Mouse (Mus musculus): ENCODE results near the gene Lrrc23. TPM values are rescaled to one million over a fixed set of nuclear protein-coding genes. Genes with fewer than 3 reads are reported as not detected.

Lrrc23 gene
- polyA plus RNA-seq, 1 experiment from 2014 or later: 0.17 TPM

DNA sequence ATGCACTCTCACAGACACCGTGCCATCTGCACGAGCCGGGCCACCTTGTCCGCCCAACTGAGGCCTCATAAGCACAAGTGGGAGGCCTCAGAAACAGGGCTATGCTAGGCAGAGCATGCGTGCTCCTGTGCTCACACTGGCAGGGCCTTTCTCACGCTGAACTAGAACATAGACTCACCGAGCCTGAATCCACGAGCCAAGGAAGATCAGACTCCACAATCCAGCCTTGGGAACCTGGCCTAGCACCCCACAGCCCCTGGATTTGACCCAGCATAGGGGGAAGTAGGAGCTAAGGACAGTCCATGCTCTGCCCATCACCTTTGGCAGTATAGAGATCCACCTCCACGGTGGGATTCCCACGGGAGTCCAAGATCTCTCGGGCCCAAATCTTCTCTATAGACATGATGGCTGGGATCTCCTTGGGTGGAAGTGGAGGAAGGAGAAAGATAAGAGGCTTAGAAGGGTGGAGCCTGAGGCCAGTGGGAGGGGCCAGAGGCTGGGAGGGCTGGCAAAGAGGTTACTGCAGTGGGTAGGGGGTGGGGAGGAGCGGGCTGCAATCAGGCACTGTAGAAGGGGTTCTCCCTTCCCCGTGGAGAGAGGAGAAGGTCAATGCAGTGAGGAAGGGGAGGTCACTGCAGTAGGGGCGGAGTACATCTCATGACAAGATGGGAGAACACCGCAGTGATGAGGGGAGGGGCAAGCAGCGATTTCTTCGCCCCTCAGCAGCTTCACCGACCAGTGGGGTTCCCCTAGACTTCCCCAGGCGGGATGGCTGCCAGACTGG, 11.4 kb downstream of the Lrrc23 start:
- Histone ChIP-seq H3K4me3 (ENCODE audit: low read depth, low read length) (peak overlapping the region; percentile 51), H3K9me3 (ENCODE audit: low read depth, low read length) (no peaks in the 10 kb centered on the region), H3K4me1 (ENCODE audit: insufficient read depth) (0 out of 2 replicates have a peak, but pooled peaks cover 3% of the 10 kb centered on the region), H3K27ac (ENCODE audit: low read depth) (no peak overlapping the region), H3K36me3 (ENCODE audit: insufficient read depth) (no peaks in the 10 kb centered on the region), H3K9ac (no peak overlapping the region), H3K4me2 (peak overlapping the region; percentile 81), H3K27me3 (ENCODE audit: insufficient read depth, low read length) (no peaks in the 10 kb centered on the region)
- 24% methylated on average over 19 of the region's 19 CpGs for WGBS
- TF ChIP-seq CTCF (IDR thresholded peaks at IDR 0.05; ENCODE audit: low read depth): no peak
- DNase-seq (peak; percentile 31), ATAC-seq (ENCODE audit: insufficient read depth) (peak; percentile 28; the same call in 1 of the 2 replicates)

GRCm38 (mm10) chr6:124767536-124767919, 12.0 kb downstream of the Lrrc23 start:
- Histone ChIP-seq H3K4me1 (ENCODE audit: insufficient read depth) (0 out of 2 replicates have a peak, but pooled peaks cover 3% of the 10 kb centered on the region), H3K27ac (ENCODE audit: low read depth) (no peak overlapping the region), H3K27me3 (ENCODE audit: insufficient read depth, low read length) (no peaks in the 10 kb centered on the region), H3K9me3 (ENCODE audit: low read depth, low read length) (no peaks in the 10 kb centered on the region), H3K4me2 (0 out of 2 replicates have a peak overlapping the region, but pooled peaks have one; percentile 81), H3K4me3 (ENCODE audit: low read depth, low read length) (no peak overlapping the region), H3K9ac (no peak overlapping the region), H3K36me3 (ENCODE audit: insufficient read depth) (no peaks in the 10 kb centered on the region)
- WGBS: 48% methylated on average over 4 of the region's 4 CpGs
- ATAC-seq (ENCODE audit: insufficient read depth): no peak
- DNase-seq: no peak
- no peak for TF ChIP-seq CTCF (IDR thresholded peaks at IDR 0.05; ENCODE audit: low read depth)

- no peak for TF ChIP-seq CTCF (IDR thresholded peaks at IDR 0.05; ENCODE audit: low read depth)
- no peak overlapping the region for H3K4me3 ChIP-seq (ENCODE audit: low read depth, low read length)
- no peaks in the 10 kb centered on the region for H3K36me3 ChIP-seq (ENCODE audit: insufficient read depth)
- H3K9ac ChIP-seq: no peak overlapping the region
- H3K4me2 ChIP-seq: no peak overlapping the region
- H3K4me1 ChIP-seq (ENCODE audit: insufficient read depth): 0 out of 2 replicates have a peak, but pooled peaks cover 3% of the 10 kb centered on the region
- no peaks in the 10 kb centered on the region for H3K27me3 ChIP-seq (ENCODE audit: insufficient read depth, low read length)
- ATAC-seq (ENCODE audit: insufficient read depth) (no peak), DNase-seq (no peak)
- no peaks in the 10 kb centered on the region for H3K9me3 ChIP-seq (ENCODE audit: low read depth, low read length)
- H3K27ac ChIP-seq (ENCODE audit: low read depth): no peak overlapping the region
- 84% methylated on average over 7 of the region's 7 CpGs for WGBS
These were observed 13.6 kb downstream of the Lrrc23 start for GRCm38 (mm10) chr6:124765951-124766350.

GRCm38 (mm10) chr6:124759259-124759658, 20.3 kb downstream of the Lrrc23 start:
- Histone ChIP-seq H3K9me3 (ENCODE audit: low read depth, low read length) (no peaks in the 10 kb centered on the region), H3K36me3 (ENCODE audit: insufficient read depth) (no peaks in the 10 kb centered on the region), H3K27me3 (ENCODE audit: insufficient read depth, low read length) (no peaks in the 10 kb centered on the region), H3K4me2 (peak overlapping the region; percentile 78), H3K4me1 (ENCODE audit: insufficient read depth) (peaks cover 21% of the 10 kb centered on the region), H3K27ac (ENCODE audit: low read depth) (peak overlapping the region; percentile 97), H3K4me3 (ENCODE audit: low read depth, low read length) (peak overlapping the region; percentile 78; the same call in 1 of the 2 replicates), H3K9ac (peak overlapping the region; percentile 38)
- ATAC-seq (ENCODE audit: insufficient read depth) (no peak), DNase-seq (peak; percentile 92)
- 4% methylated on average over 5 of the region's 5 CpGs for WGBS
- TF ChIP-seq CTCF (IDR thresholded peaks at IDR 0.05; ENCODE audit: low read depth): peak; percentile 94

DNA sequence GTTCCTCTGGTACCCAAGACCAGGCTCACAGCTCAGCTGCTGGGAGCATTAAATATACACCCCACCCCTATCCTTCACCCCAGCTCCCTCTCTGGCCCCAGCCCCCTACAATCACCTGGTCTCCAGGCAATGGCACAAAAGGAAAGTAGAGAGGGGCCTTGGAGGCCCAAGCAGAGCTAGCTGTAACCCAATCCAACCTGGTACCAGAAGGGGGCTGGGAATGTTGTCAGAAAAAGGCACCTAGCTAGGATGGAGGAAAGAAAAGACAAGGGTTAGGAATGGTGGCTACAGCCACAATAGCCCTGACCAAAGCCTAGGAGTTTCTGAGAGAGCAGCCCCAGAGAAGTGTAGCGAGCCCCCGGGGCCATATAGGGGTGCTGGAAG, 20.7 kb downstream of the Lrrc23 start:
- TF ChIP-seq CTCF (IDR thresholded peaks at IDR 0.05; ENCODE audit: low read depth): no peak
- Histone ChIP-seq H3K27me3 (ENCODE audit: insufficient read depth, low read length) (no peaks in the 10 kb centered on the region), H3K4me2 (peak overlapping the region; percentile 78), H3K4me3 (ENCODE audit: low read depth, low read length) (peak overlapping the region; percentile 78; the same call in 1 of the 2 replicates), H3K9ac (peak overlapping the region; percentile 38), H3K27ac (ENCODE audit: low read depth) (peak overlapping the region; percentile 97), H3K4me1 (ENCODE audit: insufficient read depth) (peaks cover 22% of the 10 kb centered on the region), H3K9me3 (ENCODE audit: low read depth, low read length) (no peaks in the 10 kb centered on the region), H3K36me3 (ENCODE audit: insufficient read depth) (no peaks in the 10 kb centered on the region)
- 42% methylated on average over 2 of the region's 2 CpGs for WGBS
- DNase-seq (no peak), ATAC-seq (ENCODE audit: insufficient read depth) (no peak)

- H3K9ac ChIP-seq: peak overlapping the region; percentile 90
- DNase-seq (peak; percentile 90), ATAC-seq (ENCODE audit: insufficient read depth) (peak; percentile 50)
- TF ChIP-seq CTCF (IDR thresholded peaks at IDR 0.05; ENCODE audit: low read depth): no peak
- peak overlapping the region; percentile 97 for H3K27ac ChIP-seq (ENCODE audit: low read depth)
- H3K4me2 ChIP-seq: peak overlapping the region; percentile 78
- H3K9me3 ChIP-seq (ENCODE audit: low read depth, low read length): no peaks in the 10 kb centered on the region
- WGBS: 20% methylated on average over 5 of the region's 5 CpGs
- H3K4me3 ChIP-seq (ENCODE audit: low read depth, low read length): peak overlapping the region; percentile 78
- peaks cover 22% of the 10 kb centered on the region for H3K4me1 ChIP-seq (ENCODE audit: insufficient read depth)
- no peaks in the 10 kb centered on the region; the same call in 1 of the 2 replicates for H3K36me3 ChIP-seq (ENCODE audit: insufficient read depth)
- no peaks in the 10 kb centered on the region for H3K27me3 ChIP-seq (ENCODE audit: insufficient read depth, low read length)
These were observed 21.3 kb downstream of the Lrrc23 start for GRCm38 (mm10) chr6:124757909-124758848.

Data from lung, embryonic 14.5 days (tissue).